Mouse (Mus musculus) limb, embryonic 10.5 days (tissue): ENCODE measurements at regions not wholly inside any gene's neighbourhood (a gene's known extent, or its start where the extent isn't known, plus 50 kb on each side); places are given as distances from the start of the nearest gene placed in this dataset.
"Not testable (repeated sequence)": the region's sequence is repeated elsewhere in the genome, so short reads cannot be mapped to it uniquely, and the experiment has no call there.

Experiments used
- DNase-seq: peaks from one replicate; pipeline ENCODE4 v3.0.0-alpha.2; 2017; ENCODE audit warnings: low spot score
- H3K27ac ChIP-seq: fragments of 300-500 bp; sonication (generic); 2 replicates; pipeline ENCODE4 v1.5.1; 2016; ENCODE audit warnings: mild to moderate bottlenecking
- H3K27me3 ChIP-seq: fragments of 300-500 bp; sonication (generic); 2 replicates; pipeline ENCODE4 v1.6.1; 2016; ENCODE audit warnings: low read depth, mild to moderate bottlenecking; ENCODE audit not compliant: poor library complexity, severe bottlenecking
- H3K36me3 ChIP-seq: fragments of 300-500 bp; sonication (generic); 2 replicates; pipeline ENCODE4 v1.6.1; 2016; ENCODE audit warnings: mild to moderate bottlenecking, moderate library complexity
- H3K4me1 ChIP-seq: fragments of 300-500 bp; sonication (generic); 2 replicates; pipeline ENCODE4 v1.6.1; 2016
- H3K4me3 ChIP-seq: fragments of 300-500 bp; sonication (generic); 2 replicates; pipeline ENCODE4 v1.5.1; 2016; ENCODE audit warnings: mild to moderate bottlenecking, moderate library complexity
- H3K9me3 ChIP-seq: fragments of 300-500 bp; sonication (generic); replicated peaks from 2 replicates; pipeline ENCODE4 v1.6.1; 2016; ENCODE audit warnings: mild to moderate bottlenecking
- WGBS: fragments of 180-500 bp; shearing (Covaris S2); methylation state at CpG from one replicate; pipeline ENCODE4 v1.1.7; 2016; 5-methylcytosine and 5-hydroxymethylcytosine counted together

- no peak for DNase-seq
- Histone ChIP-seq H3K27me3 (no peaks in the 10 kb centered on the region), H3K4me1 (peaks cover 7% of the 10 kb centered on the region), H3K9me3 (peaks cover 4% of the 10 kb centered on the region; the same call in 1 of the 2 replicates), H3K36me3 (no peaks in the 10 kb centered on the region), H3K27ac (no peak overlapping the region), H3K4me3 (no peak overlapping the region)
- 90% methylated on average over 3 of the region's 3 CpGs for WGBS
Measured at GRCm38 (mm10) chr3:37812936-37813335, 88.6 kb upstream of the Gm5148 start.

GRCm38 (mm10) chr3:37811429-37811828 is 87.1 kb upstream of the Gm5148 start:
- DNase-seq, result no peak

GRCm38 (mm10) chr3:37810763-37811162 is 86.5 kb upstream of the Gm5148 start:
- Histone ChIP-seq H3K27me3 (no peaks in the 10 kb centered on the region), H3K36me3 (no peaks in the 10 kb centered on the region), H3K9me3 (peaks cover 4% of the 10 kb centered on the region; the same call in 1 of the 2 replicates), H3K27ac (no peak overlapping the region), H3K4me1 (peaks cover 7% of the 10 kb centered on the region), H3K4me3 (no peak overlapping the region)
- no peak for DNase-seq
- WGBS, result 90% methylated on average over 2 of the region's 2 CpGs

More at GRCm38 (mm10) chr3:37811429-37811828, 87.1 kb upstream of the Gm5148 start:
- H3K4me1 ChIP-seq, result peaks cover 6% of the 10 kb centered on the region
- H3K4me3 ChIP-seq, result no peak overlapping the region
- H3K27me3 ChIP-seq, result no peaks in the 10 kb centered on the region
- WGBS, result 94% methylated on average over 2 of the region's 2 CpGs
- H3K36me3 ChIP-seq, result no peaks in the 10 kb centered on the region
- H3K27ac ChIP-seq, result no peak overlapping the region
- peaks cover 4% of the 10 kb centered on the region; the same call in 1 of the 2 replicates for H3K9me3 ChIP-seq

GRCm38 (mm10) chr3:37805805-37806148 is 81.5 kb upstream of the Gm5148 start:
- Histone ChIP-seq H3K27ac (no peak overlapping the region), H3K4me1 (peaks cover 23% of the 10 kb centered on the region), H3K27me3 (no peaks in the 10 kb centered on the region), H3K9me3 (peaks cover 4% of the 10 kb centered on the region; the same call in 1 of the 2 replicates), H3K4me3 (no peak overlapping the region), H3K36me3 (no peaks in the 10 kb centered on the region)
- DNase-seq, result no peak
- WGBS, result 67% methylated on average over 6 of the region's 6 CpGs

GRCm38 (mm10) chr3:37804941-37805804 is 80.9 kb upstream of the Gm5148 start:
- Histone ChIP-seq H3K9me3 (peaks cover 4% of the 10 kb centered on the region; the same call in 1 of the 2 replicates), H3K27me3 (no peaks in the 10 kb centered on the region), H3K4me1 (peaks cover 23% of the 10 kb centered on the region), H3K4me3 (no peak overlapping the region), H3K36me3 (no peaks in the 10 kb centered on the region), H3K27ac (no peak overlapping the region)
- WGBS, result 88% methylated on average over 9 of the region's 9 CpGs
- no peak for DNase-seq

GRCm38 (mm10) chr3:37804261-37804660 is 80.0 kb upstream of the Gm5148 start:
- Histone ChIP-seq H3K4me1 (peaks cover 23% of the 10 kb centered on the region), H3K36me3 (no peaks in the 10 kb centered on the region), H3K27ac (no peak overlapping the region), H3K4me3 (no peak overlapping the region), H3K27me3 (no peaks in the 10 kb centered on the region), H3K9me3 (peaks cover 2% of the 10 kb centered on the region; the same call in 1 of the 2 replicates)
- DNase-seq, result no peak
- WGBS, result 83% methylated on average over 5 of the region's 5 CpGs

- not testable (repeated sequence) for H3K4me3 ChIP-seq, DNase-seq, H3K27me3 ChIP-seq, H3K36me3 ChIP-seq, H3K27ac ChIP-seq, H3K9me3 ChIP-seq
- WGBS, result 91% methylated on average over 5 of the region's 5 CpGs
- peaks cover 23% of the 10 kb centered on the region for H3K4me1 ChIP-seq
Measured at GRCm38 (mm10) chr3:37803781-37804180, 79.5 kb upstream of the Gm5148 start.

- Histone ChIP-seq H3K36me3 (no peaks in the 10 kb centered on the region), H3K9me3 (no peaks in the 10 kb centered on the region), H3K27me3 (no peaks in the 10 kb centered on the region), H3K4me1 (peaks cover 17% of the 10 kb centered on the region), H3K27ac (no peak overlapping the region), H3K4me3 (no peak overlapping the region)
- WGBS, result 94% methylated on average over 2 of the region's 2 CpGs
- no peak for DNase-seq
Measured at GRCm38 (mm10) chr3:37801551-37801950, 77.3 kb upstream of the Gm5148 start.

GRCm38 (mm10) chr3:37799809-37800208 is 75.5 kb upstream of the Gm5148 start:
- Histone ChIP-seq H3K36me3 (no peaks in the 10 kb centered on the region), H3K4me3 (no peak overlapping the region), H3K27me3 (no peaks in the 10 kb centered on the region), H3K9me3 (no peaks in the 10 kb centered on the region), H3K4me1 (peaks cover 6% of the 10 kb centered on the region; the same call in 1 of the 2 replicates), H3K27ac (no peak overlapping the region)
- DNase-seq, result no peak
- 86% methylated on average over 6 of the region's 6 CpGs for WGBS

GRCm38 (mm10) chr3:37789711-37790110 is 65.4 kb upstream of the Gm5148 start:
- peak; percentile 57 for DNase-seq
- Histone ChIP-seq H3K27ac (peak overlapping the region; percentile 63), H3K36me3 (no peaks in the 10 kb centered on the region)

GRCm38 (mm10) chr3:37789143-37789697 is 64.9 kb upstream of the Gm5148 start:
- peak overlapping the region; percentile 63 for H3K27ac ChIP-seq
- no peak for DNase-seq
- H3K9me3 ChIP-seq, result no peaks in the 10 kb centered on the region

More at GRCm38 (mm10) chr3:37789711-37790110, 65.4 kb upstream of the Gm5148 start:
- Histone ChIP-seq H3K4me3 (no peak overlapping the region), H3K4me1 (peaks cover 34% of the 10 kb centered on the region), H3K9me3 (no peaks in the 10 kb centered on the region), H3K27me3 (no peaks in the 10 kb centered on the region)
- WGBS, result 42% methylated on average over 7 of the region's 7 CpGs

GRCm38 (mm10) chr3:37788366-37788765 is 64.1 kb upstream of the Gm5148 start:
- Histone ChIP-seq H3K27me3 (no peaks in the 10 kb centered on the region), H3K36me3 (no peaks in the 10 kb centered on the region), H3K4me1 (peaks cover 34% of the 10 kb centered on the region), H3K4me3 (no peak overlapping the region), H3K27ac (peak overlapping the region; percentile 63), H3K9me3 (no peaks in the 10 kb centered on the region)
- 79% methylated on average over 9 of the region's 9 CpGs for WGBS
- DNase-seq, result no peak

More at GRCm38 (mm10) chr3:37789143-37789697, 64.9 kb upstream of the Gm5148 start:
- WGBS, result 65% methylated on average over 11 of the region's 11 CpGs
- Histone ChIP-seq H3K4me3 (no peak overlapping the region), H3K36me3 (no peaks in the 10 kb centered on the region), H3K27me3 (no peaks in the 10 kb centered on the region), H3K4me1 (peaks cover 34% of the 10 kb centered on the region)

GRCm38 (mm10) chr3:37786792-37787191 is 62.5 kb upstream of the Gm5148 start:
- Histone ChIP-seq H3K27me3 (no peaks in the 10 kb centered on the region), H3K9me3 (no peaks in the 10 kb centered on the region), H3K27ac (no peak overlapping the region), H3K4me1 (peaks cover 34% of the 10 kb centered on the region), H3K36me3 (no peaks in the 10 kb centered on the region), H3K4me3 (no peak overlapping the region)
- DNase-seq, result no peak
- WGBS, result 88% methylated on average over 3 of the region's 3 CpGs
